ENCODE assay signal across 21 mouse cellular contexts in the genomic region with DNA sequence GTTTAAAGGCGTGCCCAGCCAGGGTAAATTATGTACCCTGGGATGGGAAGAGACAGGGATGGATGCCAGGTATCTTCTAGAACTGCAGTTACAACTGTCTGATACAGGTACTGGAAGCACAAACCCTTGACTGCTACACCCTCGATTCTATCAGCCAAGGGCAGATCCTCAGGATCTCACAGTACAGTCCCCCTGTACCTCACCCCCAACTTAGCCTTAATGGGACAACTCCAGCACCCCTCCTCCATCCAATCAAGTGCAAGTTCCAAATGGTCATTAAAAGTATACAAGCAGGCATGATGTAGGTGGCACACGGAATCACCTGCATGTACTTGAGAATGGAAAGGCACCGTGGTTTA. TPM values are rescaled to one million over a fixed set of nuclear protein-coding genes. Genes with fewer than 3 reads are reported as not detected.
A peak's percentile ranks its signal among the peaks of the same experiment; 100 is the strongest.
DNase-seq lines count a peak whose midpoint lies in the region; ATAC-seq and TF ChIP-seq lines count a peak whose summit lies in the region.
"Had no signal": no experiment of that assay in that cellular context is flagged by ENCODE, and none has a peak within 500 bp of the region (broad histone marks: within the 10 kb centered on the region; RNA-seq: fewer than 3 reads in every experiment).

No protein-coding gene starts in this region.

- H3K36me3 ChIP-seq in forebrain, embryonic 12.5 days (replicated peaks) = peaks cover 30% of the 10 kb centered on the region
- H3K36me3 ChIP-seq in forebrain, embryonic 11.5 days (ENCODE audit: control insufficient read depth, insufficient read depth, low read length) = peaks cover 11% of the 10 kb centered on the region
- peaks cover 39% of the 10 kb centered on the region for H3K36me3 ChIP-seq in midbrain, embryonic 10.5 days
- H3K36me3 ChIP-seq in midbrain, embryonic 13.5 days = peaks cover 28% of the 10 kb centered on the region
- H3K36me3 ChIP-seq in myocyte (ENCODE audit: control insufficient read depth, insufficient read depth) = peaks cover 37% of the 10 kb centered on the region

- H3K79me2 ChIP-seq in myocyte (ENCODE audit: control insufficient read depth, insufficient read depth) = peaks cover 28% of the 10 kb centered on the region

- H3K27me3 ChIP-seq in forebrain, embryonic 12.5 days = no peaks in the 10 kb centered on the region
- no peaks in the 10 kb centered on the region for H3K27me3 ChIP-seq in forebrain, embryonic 11.5 days (ENCODE audit: control insufficient read depth, insufficient read depth, low read length)
- H3K27me3 ChIP-seq in midbrain, embryonic 10.5 days (ENCODE audit: low read depth, poor library complexity, severe bottlenecking) = no peaks in the 10 kb centered on the region
- no peaks in the 10 kb centered on the region for H3K27me3 ChIP-seq in midbrain, embryonic 13.5 days
- H3K27me3 ChIP-seq in myocyte (ENCODE audit: control insufficient read depth, insufficient read depth, insufficient read length) = no peaks in the 10 kb centered on the region
- H3K27me3 ChIP-seq: embryonic facial prominence, embryonic 13.5 days; heart, embryonic 12.5 days; hindbrain, embryonic 15.5 days; intestine, embryonic 15.5 days; limb, embryonic 13.5 days had no signal

- H3K4me1 ChIP-seq in forebrain, embryonic 12.5 days = peaks cover 23% of the 10 kb centered on the region
- peaks cover 4% of the 10 kb centered on the region; the same call in 1 of the 2 replicates for H3K4me1 ChIP-seq in forebrain, embryonic 11.5 days (replicated peaks; ENCODE audit: control insufficient read depth, insufficient read depth, low read length)
- H3K4me1 ChIP-seq in midbrain, embryonic 10.5 days = peaks cover 34% of the 10 kb centered on the region
- H3K4me1 ChIP-seq in midbrain, embryonic 13.5 days (replicated peaks) = peaks cover 18% of the 10 kb centered on the region
- peaks cover 6% of the 10 kb centered on the region for H3K4me1 ChIP-seq in embryonic fibroblast, embryonic 13.5 days (ENCODE audit: control insufficient read depth, insufficient read depth, low read length)

- no peak overlapping the region for H3ac ChIP-seq in myocyte (ENCODE audit: control insufficient read depth, insufficient read length)

- H3K9ac ChIP-seq in forebrain, embryonic 12.5 days = no peak overlapping the region
- H3K9ac ChIP-seq in forebrain, embryonic 11.5 days (ENCODE audit: low read length) = no peak overlapping the region
- H3K9ac ChIP-seq in midbrain, embryonic 13.5 days (replicated peaks) = no peak overlapping the region
- H3K9ac ChIP-seq: embryonic facial prominence, embryonic 13.5 days; heart, embryonic 12.5 days; hindbrain, embryonic 15.5 days; intestine, embryonic 15.5 days; limb, embryonic 13.5 days; lung, embryonic 14.5 days had no signal

- TF ChIP-seq POLR2A in embryonic fibroblast, embryonic 13.5 days (IDR thresholded peaks at IDR 0.05; ENCODE audit: low read depth, low read length) = peak; percentile 57
- peak; percentile 32 for TF ChIP-seq POLR2A in myocyte (IDR thresholded peaks at IDR 0.05; ENCODE audit: insufficient read length, low read depth)

- TF ChIP-seq CTCF in embryonic fibroblast, embryonic 13.5 days (IDR thresholded peaks at IDR 0.05; ENCODE audit: borderline replicate concordance, insufficient read depth, low read length) = no peak

- peak overlapping the region; percentile 51; the same call in 1 of the 2 replicates for H3K27ac ChIP-seq in forebrain, embryonic 12.5 days
- H3K27ac ChIP-seq in forebrain, embryonic 11.5 days (ENCODE audit: low read depth, low read length) = no peak overlapping the region
- H3K27ac ChIP-seq in midbrain, embryonic 10.5 days (replicated peaks) = peak overlapping the region; percentile 57; the same call in 1 of the 2 replicates
- H3K27ac ChIP-seq in midbrain, embryonic 13.5 days = no peak overlapping the region
- H3K27ac ChIP-seq in embryonic fibroblast, embryonic 13.5 days (ENCODE audit: insufficient read depth, low read length) = no peak overlapping the region
- H3K27ac ChIP-seq: embryonic facial prominence, embryonic 13.5 days; gastrocnemius, adult 2 months; hindbrain, embryonic 15.5 days; intestine, embryonic 15.5 days; limb, embryonic 13.5 days had no signal

- H3K9me3 ChIP-seq in forebrain, embryonic 12.5 days = no peaks in the 10 kb centered on the region
- H3K9me3 ChIP-seq in forebrain, embryonic 11.5 days (ENCODE audit: control insufficient read depth, low read length) = no peaks in the 10 kb centered on the region
- H3K9me3 ChIP-seq in midbrain, embryonic 10.5 days (replicated peaks) = no peaks in the 10 kb centered on the region
- no peaks in the 10 kb centered on the region for H3K9me3 ChIP-seq in midbrain, embryonic 13.5 days
- H3K9me3 ChIP-seq: embryonic facial prominence, embryonic 13.5 days; heart, embryonic 12.5 days; hindbrain, embryonic 15.5 days; intestine, embryonic 15.5 days; limb, embryonic 13.5 days had no signal

- H3K4me3 ChIP-seq in forebrain, embryonic 12.5 days (replicated peaks) = no peak overlapping the region
- H3K4me3 ChIP-seq in forebrain, embryonic 11.5 days (ENCODE audit: low read depth, low read length) = no peak overlapping the region
- no peak overlapping the region for H3K4me3 ChIP-seq in midbrain, embryonic 10.5 days
- H3K4me3 ChIP-seq in midbrain, embryonic 13.5 days (replicated peaks) = no peak overlapping the region
- no peak overlapping the region for H3K4me3 ChIP-seq in embryonic fibroblast, embryonic 13.5 days (ENCODE audit: insufficient read depth, low read length)
- H3K4me3 ChIP-seq in myocyte = no peak overlapping the region
- H3K4me3 ChIP-seq: embryonic facial prominence, embryonic 13.5 days; gastrocnemius, adult 2 months; heart, embryonic 12.5 days; hindbrain, embryonic 15.5 days; intestine, embryonic 15.5 days; limb, embryonic 13.5 days had no signal

- no peak for ATAC-seq in forebrain, embryonic 12.5 days (ENCODE audit: low FRiP score)
- ATAC-seq in forebrain, embryonic 11.5 days (replicated peaks; ENCODE audit: low FRiP score) = no peak
- ATAC-seq in midbrain, embryonic 13.5 days = no peak
- ATAC-seq: intestine, embryonic 15.5 days had no signal

- WGBS in forebrain, embryonic 12.5 days = 91% methylated on average over 4 of the region's 4 CpGs
- WGBS in forebrain, embryonic 11.5 days = 89% methylated on average over 4 of the region's 4 CpGs
- WGBS in midbrain, embryonic 10.5 days = 92% methylated on average over 4 of the region's 4 CpGs
- 89% methylated on average over 4 of the region's 4 CpGs for WGBS in midbrain, embryonic 13.5 days

- no peak for DNase-seq in forebrain, embryonic 11.5 days (ENCODE audit: low spot score)
- no peak for DNase-seq in midbrain, embryonic 10.5 days (ENCODE audit: low spot score)
- DNase-seq in spleen, postnatal 4 days (ENCODE audit: low spot score in 2 of 2) = no peak
- DNase-seq in spleen, postnatal 14 days (ENCODE audit: low spot score in 2 of 2) = no peak
- DNase-seq: adrenal gland, adult 8-10 months; cerebellum, adult 11 months; cerebellum, postnatal 10 days; gastrocnemius, adult 2 months; heart, postnatal 14 days; lung, embryonic 14.5 days; lung, postnatal 36 days; thymus, postnatal 25 days had no signal

- no peak overlapping the region for H3K4me2 ChIP-seq in forebrain, embryonic 12.5 days
- no peak overlapping the region for H3K4me2 ChIP-seq in forebrain, embryonic 11.5 days (ENCODE audit: low read depth, low read length, severe bottlenecking)
- H3K4me2 ChIP-seq in midbrain, embryonic 13.5 days (replicated peaks) = no peak overlapping the region
- H3K4me2 ChIP-seq in myocyte (ENCODE audit: low read depth) = no peak overlapping the region
- H3K4me2 ChIP-seq: embryonic facial prominence, embryonic 13.5 days; heart, embryonic 12.5 days; hindbrain, embryonic 15.5 days; intestine, embryonic 15.5 days; limb, embryonic 13.5 days; lung, embryonic 14.5 days had no signal

TF ChIP-seq in myocyte, 11 proteins besides CTCF, POLR2A, EP300 and RAD21:
- no peak for TF ChIP-seq TCF12 (IDR thresholded peaks at IDR 0.05; ENCODE audit: insufficient read depth, poor library complexity, severe bottlenecking)
- peak; percentile 78 for TF ChIP-seq POLR2AphosphoS2 (IDR thresholded peaks at IDR 0.05; ENCODE audit: insufficient read length, low read depth)

RNA-seq across cellular contexts. Expression of gene Myo1g, which starts 4.1 kb away (rescaled TPM):
- polyA plus RNA-seq in forebrain, embryonic 12.5 days (2016; fragmentation: Nextera tagmentation; extraction: Ambion mirVana) = 0.31 and 0.63 TPM in 2 replicates
- 0.16 and 0.63 TPM in 2 replicates for polyA plus RNA-seq in forebrain, embryonic 11.5 days (2014; fragmentation: Nextera tagmentation; extraction: Ambion mirVana)
- 0.86 and 0.87 TPM in 2 replicates for polyA plus RNA-seq in midbrain, embryonic 10.5 days (2016; fragmentation: Nextera tagmentation; extraction: Ambion mirVana)
- 0.27 and 0.32 TPM in 2 replicates for polyA plus RNA-seq in midbrain, embryonic 13.5 days (2015; fragmentation: Nextera tagmentation; extraction: Ambion mirVana)
- 0.11 TPM in 1 of 2 replicates, not detected in the other for polyA plus RNA-seq in embryonic fibroblast, embryonic 13.5 days (2011; ENCODE audit: insufficient read length, low read depth, missing spikeins)
- polyA plus RNA-seq in myocyte (2012; fragmentation: generic; extraction: Trizol) = 0.04 TPM

RNA-seq across cellular contexts. Expression of gene Ccm2, which starts 21.8 kb away (rescaled TPM):
- 89.9 and 90.7 TPM in 2 replicates for polyA plus RNA-seq in forebrain, embryonic 12.5 days (2016; fragmentation: Nextera tagmentation; extraction: Ambion mirVana)
- 90.8 and 97.2 TPM in 2 replicates for polyA plus RNA-seq in forebrain, embryonic 11.5 days (2014; fragmentation: Nextera tagmentation; extraction: Ambion mirVana)
- 106 and 108 TPM in 2 replicates for polyA plus RNA-seq in midbrain, embryonic 10.5 days (2016; fragmentation: Nextera tagmentation; extraction: Ambion mirVana)
- polyA plus RNA-seq in midbrain, embryonic 13.5 days (2015; fragmentation: Nextera tagmentation; extraction: Ambion mirVana) = 82.4 and 87.8 TPM in 2 replicates
- polyA plus RNA-seq in embryonic fibroblast, embryonic 13.5 days (2011; ENCODE audit: insufficient read length, low read depth, missing spikeins) = 85.9 and 90.2 TPM in 2 replicates
- polyA plus RNA-seq in myocyte (2012; fragmentation: generic; extraction: Trizol) = 66.0 TPM

RNA-seq across cellular contexts. Expression of gene Purb, which starts 49.1 kb away (rescaled TPM):
- polyA plus RNA-seq in forebrain, embryonic 12.5 days (2016; fragmentation: Nextera tagmentation; extraction: Ambion mirVana) = 15.9 and 17.9 TPM in 2 replicates
- 14.0 and 15.0 TPM in 2 replicates for polyA plus RNA-seq in forebrain, embryonic 11.5 days (2014; fragmentation: Nextera tagmentation; extraction: Ambion mirVana)
- polyA plus RNA-seq in midbrain, embryonic 10.5 days (2016; fragmentation: Nextera tagmentation; extraction: Ambion mirVana) = 15.1 and 15.5 TPM in 2 replicates
- 12.7 and 13.9 TPM in 2 replicates for polyA plus RNA-seq in midbrain, embryonic 13.5 days (2015; fragmentation: Nextera tagmentation; extraction: Ambion mirVana)
- polyA plus RNA-seq in embryonic fibroblast, embryonic 13.5 days (2011; ENCODE audit: insufficient read length, low read depth, missing spikeins) = 38.7 and 43.2 TPM in 2 replicates
- 33.2 TPM for polyA plus RNA-seq in myocyte (2012; fragmentation: generic; extraction: Trizol)

Comparison
In these comparisons a context has a peak if more than half of its experiments do, and no peak if none do; other contexts are left out.
1. H3K27ac ChIP-seq: peak in forebrain, embryonic 12.5 days (single experiment) and midbrain, embryonic 10.5 days (single experiment); none in forebrain, embryonic 11.5 days (single experiment), midbrain, embryonic 13.5 days (single experiment) and embryonic fibroblast, embryonic 13.5 days (single experiment).